Mouse (Mus musculus) NIH3T3 (cell line): ENCODE results near the gene Gls2.
"Not testable (repeated sequence)": the region's sequence is repeated elsewhere in the genome, so short reads cannot be mapped to it uniquely, and the experiment has no call there.

Source experiments
- DNase-seq: peaks from one replicate; pipeline ENCODE4 v3.0.0-alpha.2; 2012; ENCODE audit warnings: low read depth

Gls2 gene

DNA sequence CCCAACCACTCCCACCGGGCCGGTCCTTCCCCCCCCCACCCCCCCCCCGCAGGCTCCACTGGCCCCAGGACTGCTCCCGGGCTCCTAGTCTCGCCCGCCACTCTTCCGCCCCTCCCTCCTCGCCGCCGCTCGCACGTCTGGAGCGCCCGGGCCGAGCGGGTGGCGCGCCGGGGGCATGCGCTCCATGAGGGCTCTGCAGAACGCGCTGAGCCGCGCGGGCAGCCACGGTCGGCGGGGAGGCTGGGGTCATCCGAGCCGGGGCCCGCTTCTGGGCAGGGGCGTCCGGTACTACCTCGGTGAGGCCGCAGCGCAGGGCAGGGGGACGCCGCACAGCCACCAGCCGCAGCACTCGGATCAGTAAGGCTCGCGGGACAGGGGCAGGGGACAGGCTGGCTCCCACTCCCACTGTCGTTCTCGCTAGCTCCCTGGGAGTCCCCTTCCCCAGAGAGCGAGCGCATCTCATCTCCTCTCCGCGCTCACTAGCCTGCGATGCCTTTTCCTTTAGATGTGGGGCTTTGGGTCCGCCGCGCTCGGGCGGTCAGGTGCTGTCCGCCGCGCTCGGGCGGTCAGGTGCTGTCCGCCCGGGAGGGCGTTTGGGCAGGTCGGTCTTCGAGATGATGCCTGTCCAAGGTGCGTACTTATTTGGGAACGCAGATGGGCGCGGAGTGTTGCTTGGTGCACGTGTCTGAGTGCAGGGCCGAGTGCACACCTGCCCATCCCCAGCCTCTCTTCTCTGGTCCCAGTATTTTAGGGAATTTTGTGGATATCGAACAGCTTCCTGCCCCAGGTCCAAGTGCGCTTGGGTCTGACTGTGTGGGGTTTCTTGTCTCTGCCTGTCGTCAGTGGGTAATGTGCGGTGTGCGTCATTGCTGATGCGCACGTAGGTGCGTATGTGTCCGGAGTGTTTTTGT, 549 bp downstream of the Gls2 start:
- DNase-seq, result peak; percentile 19

DNA sequence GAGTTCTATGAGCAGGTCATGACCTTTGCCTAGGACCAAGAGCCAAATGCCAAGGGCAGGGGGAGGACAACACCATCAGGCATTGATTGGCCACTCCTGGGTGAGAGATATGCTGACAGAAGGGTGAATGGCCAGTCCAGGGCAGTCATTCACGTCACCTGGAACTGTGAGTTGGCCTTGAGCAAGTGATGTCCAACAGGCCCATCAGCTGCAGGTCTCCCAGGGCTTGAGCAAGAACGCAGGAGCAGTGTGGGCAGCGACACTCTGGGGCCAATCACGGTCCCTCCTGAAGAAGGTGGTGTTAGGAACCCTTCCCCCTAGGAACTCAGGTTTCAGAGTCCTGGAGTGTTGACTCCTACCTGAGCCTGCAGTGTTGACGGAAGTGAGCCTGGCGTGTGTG, 7.6 kb downstream of the Gls2 start:
- DNase-seq, result no peak

DNA sequence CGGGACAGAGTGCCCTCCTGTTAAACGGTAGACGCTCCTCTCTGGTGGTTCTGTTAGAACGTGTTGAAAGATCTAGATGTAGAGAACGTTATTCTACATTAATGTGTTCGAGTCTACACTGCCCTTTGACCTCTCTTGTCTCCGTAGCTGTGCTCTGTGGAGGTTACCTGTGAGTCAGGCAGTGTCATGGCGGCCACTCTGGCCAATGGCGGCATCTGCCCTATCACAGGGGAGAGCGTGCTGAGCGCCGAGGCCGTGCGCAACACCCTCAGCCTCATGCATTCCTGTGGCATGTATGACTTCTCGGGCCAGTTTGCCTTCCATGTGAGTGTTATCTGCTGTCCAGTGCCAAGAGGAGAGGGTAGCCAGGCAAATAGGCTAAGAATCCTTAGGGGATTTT, 10.7 kb downstream of the Gls2 start:
- DNase-seq, result no peak

GRCm38 (mm10) chr10:128208326-128208725, 14.1 kb downstream of the Gls2 start:
- DNase-seq, result peak; percentile 64

GRCm38 (mm10) chr10:128209311-128210009, 15.2 kb downstream of the Gls2 start:
- no peak for DNase-seq

- DNase-seq, result no peak
Observed at GRCm38 (mm10) chr10:128210131-128210530, 15.9 kb downstream of the Gls2 start.

GRCm38 (mm10) chr10:128210954-128211353, 16.7 kb downstream of the Gls2 start:
- peak; percentile 48 for DNase-seq

DNA sequence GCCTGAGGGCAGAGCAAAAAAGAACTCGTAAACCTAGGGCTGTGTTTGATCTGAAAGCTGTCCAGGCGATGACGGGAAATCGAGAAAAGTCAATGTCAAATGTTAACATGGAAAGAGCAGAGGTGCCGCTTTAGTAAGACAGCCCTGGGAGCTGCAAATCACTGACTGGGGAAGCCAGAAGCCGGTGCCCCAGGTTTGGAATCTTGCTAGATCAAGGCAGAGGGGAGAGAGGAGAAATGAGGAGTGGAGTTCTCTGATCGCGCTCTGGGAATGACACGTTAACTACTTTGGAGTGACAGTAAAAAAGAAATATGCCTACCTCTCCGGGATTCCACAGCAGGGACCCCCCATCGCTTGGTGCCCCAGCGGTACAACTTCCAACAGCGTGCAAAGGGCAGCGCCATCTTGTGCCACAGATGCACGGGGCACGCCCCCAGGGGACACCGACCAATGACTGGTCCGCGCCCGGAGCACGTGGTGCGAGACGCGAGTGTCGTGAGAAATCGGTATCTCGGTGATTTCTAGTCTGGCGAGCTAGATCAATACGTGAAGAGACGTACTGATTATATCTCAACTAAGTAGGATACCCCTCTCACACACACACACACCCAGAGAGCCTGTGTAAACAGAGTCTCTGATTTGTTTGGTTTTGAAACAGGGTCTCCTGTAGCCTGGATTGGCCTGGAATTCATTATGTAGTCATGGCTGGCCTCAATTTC, 17.3 kb downstream of the Gls2 start, which contains the start of gene Spryd4:
Gene Spryd4, minus strand, starts transcription at position 418 of the 719 bp plus-strand sequence.
- peak; percentile 96 for DNase-seq

DNA sequence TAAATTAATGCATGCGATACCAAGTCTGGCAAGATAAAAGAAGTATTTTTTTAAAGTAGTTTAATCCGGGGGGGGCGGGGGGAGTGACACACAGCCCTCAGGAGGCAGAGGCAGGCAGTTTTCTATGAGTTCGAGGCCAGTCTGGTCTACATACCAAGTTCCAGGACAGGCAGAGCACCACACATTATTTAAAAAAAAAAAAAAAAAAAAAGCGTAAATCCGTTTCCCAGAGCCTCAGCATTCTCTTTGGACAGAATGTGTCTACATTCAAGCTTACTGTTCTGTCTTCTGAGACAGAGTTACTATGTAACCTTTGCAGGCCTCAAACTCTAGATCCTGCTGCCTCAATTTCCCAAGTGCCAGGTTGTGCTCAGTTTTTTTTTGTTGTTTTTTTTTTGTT, 17.9 kb downstream of the Gls2 start:
- no peak for DNase-seq

DNA sequence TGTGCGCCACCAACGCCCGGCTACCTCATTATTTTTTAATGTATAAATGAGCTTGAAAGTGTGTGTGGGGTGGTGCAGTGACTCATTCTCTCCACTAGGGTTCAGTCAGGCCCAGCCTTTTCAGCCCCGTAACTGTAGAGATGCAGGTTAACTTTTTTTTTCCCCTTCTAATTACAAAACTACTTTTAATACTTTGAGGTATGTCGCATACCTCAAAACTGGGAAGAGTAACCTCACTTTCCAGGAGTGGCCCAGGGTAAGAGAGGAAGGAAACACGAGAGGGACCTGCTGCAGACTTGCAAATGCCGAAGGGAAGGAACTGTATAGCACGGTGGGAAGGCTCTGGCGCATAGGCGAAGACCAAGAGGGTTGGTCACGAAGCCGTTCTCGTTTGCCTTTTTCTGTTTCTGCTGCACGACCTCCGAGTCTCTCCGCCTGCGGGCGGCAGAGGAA, 18.6 kb downstream of the Gls2 start:
- DNase-seq, result peak; percentile 79

DNA sequence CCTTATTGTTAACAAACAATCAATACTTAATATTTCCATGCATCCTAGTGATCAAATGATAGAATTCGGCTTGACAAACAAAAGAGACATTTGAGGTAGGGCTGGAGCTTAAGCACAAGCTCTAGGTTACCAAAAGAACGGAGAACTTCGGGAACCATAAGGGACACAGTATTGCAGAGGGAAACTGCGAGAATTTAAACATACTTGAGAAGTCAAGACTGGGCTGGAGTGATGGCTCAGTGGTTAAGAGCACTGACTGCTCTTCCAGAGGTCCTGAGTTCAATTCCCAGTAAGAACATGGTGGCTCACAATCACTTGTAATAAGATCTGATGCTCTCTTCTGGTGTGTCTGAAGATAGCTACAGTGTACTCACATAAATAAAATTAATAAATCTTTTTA, 19.9 kb downstream of the Gls2 start:
- not testable (repeated sequence) for DNase-seq

- peak; percentile 49 for DNase-seq
Observed at GRCm38 (mm10) chr10:128214981-128215380, 20.7 kb downstream of the Gls2 start.

DNA sequence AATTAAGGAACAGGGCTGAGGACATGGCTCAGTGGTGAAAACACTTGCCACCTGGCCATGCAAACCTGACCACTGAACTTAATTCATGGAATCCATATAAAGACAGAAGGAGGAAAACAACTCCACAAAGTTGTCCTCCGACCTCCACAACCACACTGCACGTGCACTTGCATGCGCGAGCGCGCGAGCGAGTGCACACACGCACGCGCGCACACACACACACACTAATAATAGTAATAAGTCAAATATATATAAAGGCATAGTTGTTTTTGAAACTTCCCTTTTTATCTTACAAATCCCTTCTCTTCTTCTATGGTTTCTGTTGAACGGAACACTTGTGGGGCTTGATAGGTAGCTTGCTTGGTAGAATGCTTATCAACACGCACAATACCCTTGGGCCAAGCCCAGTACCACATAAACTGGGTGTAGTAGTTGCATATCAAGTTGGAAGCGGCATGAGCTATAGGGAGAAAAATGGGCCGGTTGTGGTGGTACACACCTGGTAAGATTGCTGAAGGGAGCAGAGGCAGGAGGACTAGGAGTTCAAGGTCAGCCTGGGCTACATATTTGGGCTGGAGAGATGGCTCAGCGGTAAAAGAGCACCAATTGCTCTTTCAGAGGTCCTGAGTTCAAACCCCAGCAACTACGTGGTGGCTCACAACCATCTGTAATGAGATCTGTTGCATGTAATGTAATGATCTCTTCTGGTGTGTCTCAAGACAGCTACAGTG, 24.3 kb downstream of the Gls2 start:
- no peak for DNase-seq

DNA sequence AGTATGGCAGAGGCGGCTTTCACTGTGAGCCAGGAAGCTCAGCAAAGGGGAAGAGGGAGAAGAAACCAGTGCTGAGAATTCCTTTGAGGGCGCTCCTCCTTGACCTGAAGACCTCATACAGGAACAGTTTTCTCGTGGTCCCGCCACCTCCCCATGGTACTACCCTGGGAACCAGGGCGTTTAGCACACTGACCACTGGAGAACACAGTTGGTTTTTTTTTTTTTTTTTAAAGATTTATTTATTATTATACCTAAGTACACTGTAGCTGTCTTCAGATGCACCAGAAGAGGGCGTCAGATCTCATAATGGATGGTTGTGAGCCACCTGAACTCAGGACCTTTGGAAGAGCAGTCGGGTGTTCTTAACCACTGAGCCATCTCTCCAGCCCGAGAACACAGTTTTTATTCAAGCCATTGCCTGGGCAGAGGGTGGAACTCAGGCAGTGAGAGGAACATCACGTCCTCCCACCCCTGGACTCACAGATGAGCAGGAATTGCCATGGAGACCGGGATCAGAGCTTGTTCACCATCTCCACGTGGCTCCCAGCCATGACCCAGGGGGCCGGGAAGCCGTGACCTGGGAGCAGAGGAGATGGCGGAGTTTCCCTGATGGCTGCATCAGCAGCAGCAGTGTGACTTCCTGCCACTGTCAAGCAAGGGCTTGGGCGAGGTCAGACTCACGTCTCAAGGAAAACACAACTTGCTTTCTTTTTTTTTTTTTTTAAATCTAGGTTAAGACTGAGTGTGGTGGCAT, 27.5 kb downstream of the Gls2 start:
- DNase-seq, result no peak

GRCm38 (mm10) chr10:128225064-128225463, 30.8 kb downstream of the Gls2 start:
- DNase-seq, result no peak

- no peak for DNase-seq
Observed at GRCm38 (mm10) chr10:128225538-128225937, 31.3 kb downstream of the Gls2 start, which contains the start of gene Mip. TSS of gene Mip (plus strand) at chr10:128225838.

GRCm38 (mm10) chr10:128227592-128227991, 33.3 kb downstream of the Gls2 start:
- peak; percentile 47 for DNase-seq

DNA sequence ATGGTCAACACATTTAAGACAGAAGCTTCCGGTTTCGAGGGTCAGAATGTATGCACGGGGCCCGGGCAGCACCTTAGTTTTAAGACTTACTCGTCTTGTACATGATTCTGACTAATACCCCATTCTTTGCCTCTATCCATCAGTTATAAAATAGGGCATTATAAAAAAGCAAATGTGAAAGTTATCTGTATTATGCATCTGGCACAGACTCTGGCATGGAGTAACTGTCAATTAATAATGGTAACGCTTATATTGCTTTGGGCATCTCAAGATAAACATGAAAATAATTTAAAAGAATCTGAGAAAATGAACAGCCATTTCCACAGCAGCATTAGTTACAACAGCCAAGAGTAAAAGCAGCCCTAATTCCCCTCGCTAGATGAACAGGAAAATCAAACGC, 33.8 kb downstream of the Gls2 start:
- DNase-seq, result no peak

DNA sequence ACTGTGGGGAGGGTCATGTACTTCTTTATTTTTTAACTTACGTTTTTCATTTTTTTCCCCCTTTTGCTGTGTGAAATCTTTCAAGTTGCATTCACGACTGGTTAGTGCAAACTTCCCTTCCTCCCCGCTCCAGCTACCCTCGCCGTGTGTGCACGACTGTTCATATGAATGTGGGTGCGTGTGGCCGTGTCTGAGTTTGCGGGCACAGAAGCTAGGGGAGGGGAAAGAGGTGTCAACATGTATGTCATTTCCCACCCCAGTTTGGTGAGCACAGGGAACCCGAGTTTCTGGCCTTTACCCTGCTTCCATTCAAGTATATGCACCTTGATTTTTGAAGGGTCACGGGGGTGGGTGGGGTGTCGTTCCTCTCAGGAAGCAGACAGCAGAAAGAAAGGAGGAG, 36.3 kb downstream of the Gls2 start:
- DNase-seq, result no peak

DNA sequence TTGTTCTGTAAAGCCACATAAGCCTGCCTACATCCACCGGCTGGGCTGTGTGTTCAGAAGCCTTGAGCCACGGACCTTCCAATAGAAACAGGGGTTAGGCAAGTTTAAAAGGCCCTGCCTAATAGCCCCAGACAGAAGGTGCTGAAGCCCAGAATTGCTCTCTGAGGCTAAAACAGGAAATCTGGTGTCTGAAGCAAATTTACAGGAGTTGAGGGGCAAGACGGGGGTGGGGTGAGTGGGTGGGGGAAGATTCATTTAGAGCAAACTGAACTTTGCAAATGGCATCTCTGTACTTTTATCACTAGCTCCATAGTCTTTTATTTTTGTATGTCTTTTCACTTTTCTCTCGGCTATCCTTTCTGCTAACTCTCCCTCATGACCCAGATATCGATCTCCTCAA, 36.9 kb downstream of the Gls2 start:
- DNase-seq, result peak; percentile 15
